Mouse (Mus musculus) telencephalon, adult 2 months (tissue): ENCODE measurements around the gene Fancd2os.

Experiments
- DNase-seq: peaks from one replicate; pipeline ENCODE4 v3.0.0-alpha.2; 2011; ENCODE audit warnings: low read depth, low spot score

The Fancd2os gene

DNA sequence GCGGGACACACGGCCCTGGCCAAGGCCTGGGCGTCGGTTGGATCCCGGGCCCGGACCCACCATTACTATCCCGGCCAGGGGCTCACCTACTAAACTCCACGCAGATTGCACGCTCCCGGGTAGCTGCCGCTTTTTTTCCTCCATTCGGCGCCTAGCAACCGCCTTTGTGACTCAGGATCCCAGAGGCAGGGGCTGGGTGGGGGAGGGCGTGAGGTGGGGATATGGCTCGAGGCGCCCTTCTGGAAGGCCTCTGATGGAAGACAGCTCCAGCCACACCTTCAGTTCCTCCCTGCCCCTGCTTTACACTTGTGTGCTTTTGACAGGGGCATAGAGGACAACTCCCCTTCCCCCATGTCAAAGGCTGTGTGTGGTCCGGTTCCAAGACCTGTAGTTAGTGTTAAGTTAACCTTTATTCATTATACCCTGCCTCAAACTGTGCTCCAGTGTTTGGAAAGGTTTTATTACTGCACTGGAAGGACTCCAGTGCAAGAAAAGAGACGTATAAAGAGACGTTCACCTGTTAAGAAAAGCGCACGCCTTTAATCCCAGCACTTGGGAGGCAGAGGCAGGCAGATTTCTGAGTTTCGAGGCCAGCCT is at the start of gene Fancd2os:
TSS of gene Fancd2os (minus strand) at position 173 of the 597 bp plus-strand sequence.
- DNase-seq, result no peak

DNA sequence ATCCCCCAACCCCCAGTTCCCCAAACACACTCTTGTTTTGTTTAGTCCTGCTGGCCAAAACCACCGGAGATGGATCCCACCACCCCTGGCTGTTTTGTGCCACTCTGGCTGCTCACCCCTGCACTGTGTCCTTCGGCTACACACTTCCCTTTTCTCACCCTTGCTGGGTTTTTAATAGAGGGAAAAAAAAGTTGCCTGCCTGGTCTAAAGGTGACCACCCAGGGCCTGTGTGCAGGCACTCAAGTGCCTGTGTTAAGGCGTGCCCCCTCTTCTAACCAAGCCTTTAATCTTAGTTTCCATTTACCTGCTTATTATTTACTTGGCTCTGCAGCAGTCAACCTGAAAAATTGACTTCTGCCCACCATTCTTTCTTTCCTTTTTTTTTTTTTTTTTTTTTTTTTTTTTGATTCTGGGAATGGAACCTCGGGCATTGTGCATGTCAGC is 49.7 kb upstream of the Fancd2os start:
- no peak for DNase-seq

DNA sequence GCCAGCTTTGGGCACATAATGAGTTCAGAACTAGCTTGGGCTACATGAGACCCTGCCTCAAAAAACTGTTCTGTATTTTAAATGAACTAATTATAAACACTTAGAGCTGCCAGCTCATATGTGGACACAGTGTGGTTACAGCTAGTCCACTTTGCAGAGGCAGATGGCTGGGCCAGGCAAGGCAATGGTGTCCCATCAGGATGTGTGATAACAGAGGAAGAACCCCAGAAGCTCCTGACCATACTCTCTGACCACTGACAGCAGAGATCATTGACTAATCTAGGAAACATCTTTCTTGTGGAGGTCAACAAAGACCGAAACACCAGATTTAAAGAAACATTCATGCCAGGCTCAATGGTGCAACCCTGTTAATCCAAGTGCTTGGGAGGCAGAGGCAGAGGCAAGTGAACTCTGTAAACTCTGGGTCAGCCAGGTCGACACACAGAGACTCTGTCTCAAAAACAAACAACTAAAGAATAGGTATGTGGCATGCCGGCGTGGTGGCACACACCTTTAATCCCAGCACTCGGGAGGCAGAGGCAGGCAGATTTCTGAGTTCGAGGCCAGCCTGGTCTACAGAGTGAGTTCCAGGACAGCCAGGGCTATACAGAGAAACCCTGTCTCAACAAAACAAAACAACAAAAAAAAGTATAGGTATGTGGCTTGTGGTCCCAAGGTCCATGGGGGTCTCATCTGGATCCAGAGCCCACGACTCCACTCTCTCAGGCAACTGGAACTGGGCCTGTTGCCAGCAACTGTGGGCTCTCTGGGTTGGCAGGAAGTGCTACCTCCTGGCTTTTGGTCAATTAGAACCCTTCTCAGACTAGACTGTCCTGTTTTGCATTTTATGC is 49.1 kb upstream of the Fancd2os start:
- no peak for DNase-seq

DNA sequence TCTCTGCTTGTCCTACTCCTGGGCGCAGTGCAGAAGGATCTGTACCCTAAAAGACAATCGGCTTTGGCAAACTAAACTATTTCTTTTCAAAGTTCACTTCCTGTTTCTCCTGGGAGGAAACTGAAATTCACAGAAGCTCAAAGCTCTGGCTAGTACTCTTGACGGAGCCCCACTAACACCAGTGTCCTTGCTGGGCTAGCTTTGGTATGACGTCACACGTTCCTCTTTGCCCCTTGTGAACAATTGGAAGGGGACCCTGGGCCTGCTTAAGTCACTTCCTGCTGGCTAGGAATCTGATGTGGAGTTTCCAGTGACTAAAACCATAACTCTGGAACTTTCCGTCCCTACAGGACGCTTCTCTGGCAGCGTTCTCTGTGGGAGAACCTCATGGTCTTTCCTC is 44.3 kb upstream of the Fancd2os start:
- DNase-seq, result no peak

- no peak for DNase-seq
Measured at GRCm38 (mm10) chr6:113643967-113644366, 43.5 kb upstream of the Fancd2os start.

DNA sequence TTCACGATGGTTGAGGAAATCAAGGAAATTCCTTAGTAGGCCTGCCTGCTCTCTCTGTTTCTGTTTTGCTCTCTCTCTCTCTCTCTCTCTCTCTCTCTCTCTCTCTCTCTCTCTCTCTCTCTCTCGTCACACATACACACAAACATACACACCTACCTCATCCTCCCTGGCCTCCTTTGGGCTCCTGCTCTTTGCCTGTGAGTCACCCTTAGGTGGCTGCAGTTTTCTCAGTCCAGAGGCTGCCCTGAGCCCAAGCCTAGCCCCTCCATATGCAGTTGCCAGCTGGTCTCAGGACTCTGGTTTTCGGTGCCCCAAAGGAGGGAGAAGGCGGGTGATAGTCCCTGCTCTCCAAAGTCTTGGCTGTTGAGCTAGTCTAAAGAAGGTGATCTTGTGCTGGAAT is 42.5 kb upstream of the Fancd2os start:
- DNase-seq, result no peak

GRCm38 (mm10) chr6:113642605-113643004 is 42.1 kb upstream of the Fancd2os start:
- no peak for DNase-seq

DNA sequence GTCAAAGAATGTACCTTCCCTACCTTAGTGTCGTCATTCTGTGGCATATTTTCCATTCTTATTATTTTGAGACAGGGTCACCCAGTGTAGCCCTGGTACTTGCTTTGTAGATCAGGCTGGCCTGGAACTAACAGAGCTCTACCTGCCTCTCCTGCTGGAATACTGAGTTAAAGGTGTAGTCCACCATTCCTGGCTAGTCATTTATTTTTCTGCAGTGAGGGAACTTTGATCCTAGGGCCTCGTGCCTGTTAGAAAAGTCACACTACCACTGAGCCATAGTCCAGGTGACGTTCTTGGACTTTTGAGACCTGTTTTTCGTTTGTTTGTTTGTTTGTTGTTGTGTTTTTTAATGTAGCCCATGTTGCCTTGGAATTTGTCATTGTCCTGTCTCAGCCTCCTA is 38.7 kb upstream of the Fancd2os start:
- no peak for DNase-seq

DNA sequence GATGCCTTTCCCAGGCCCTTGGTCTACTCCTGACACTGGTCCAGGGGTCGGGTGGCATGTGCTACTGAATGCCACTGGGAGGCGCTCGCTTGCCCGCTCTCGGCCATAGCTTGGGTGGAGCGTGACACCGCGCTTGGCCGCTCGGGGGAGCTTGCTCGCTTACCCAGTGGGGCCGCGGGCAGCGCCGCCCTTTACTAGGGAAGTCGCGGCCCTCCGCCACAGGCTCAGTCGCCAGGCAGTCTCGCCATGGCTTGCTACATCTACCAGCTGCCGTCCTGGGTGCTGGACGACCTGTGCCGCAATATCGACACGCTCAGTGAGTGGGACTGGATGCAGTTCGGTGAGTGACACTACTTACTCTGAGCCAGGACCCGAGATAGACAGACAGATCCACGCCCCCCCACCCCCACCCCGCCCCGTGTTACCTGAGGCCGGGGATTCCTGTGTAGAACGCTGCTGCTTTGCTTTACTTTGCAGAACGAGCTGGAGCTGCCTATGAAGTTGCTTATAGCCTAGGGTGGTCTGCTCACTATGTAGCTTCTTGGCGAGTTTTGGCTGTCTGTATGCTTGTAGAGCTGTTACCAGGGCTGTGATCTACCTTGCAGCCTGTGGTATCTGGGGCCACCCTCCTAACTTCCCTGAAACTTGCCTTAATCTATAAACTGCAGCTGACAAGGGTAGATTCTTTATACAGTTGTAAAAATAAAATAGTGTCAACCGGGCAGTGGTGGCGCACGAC is 38.0 kb upstream of the Fancd2os start, which contains the start of gene Irak2:
TSS of gene Irak2 (plus strand) at position 166 of the 739 bp plus-strand sequence.
- peak; percentile 74 for DNase-seq

GRCm38 (mm10) chr6:113632863-113633262 is 32.3 kb upstream of the Fancd2os start:
- no peak for DNase-seq

- DNase-seq, result no peak
Measured at GRCm38 (mm10) chr6:113630322-113630721, 29.8 kb upstream of the Fancd2os start.

GRCm38 (mm10) chr6:113624989-113625770 is 24.7 kb upstream of the Fancd2os start:
- DNase-seq, result no peak

DNA sequence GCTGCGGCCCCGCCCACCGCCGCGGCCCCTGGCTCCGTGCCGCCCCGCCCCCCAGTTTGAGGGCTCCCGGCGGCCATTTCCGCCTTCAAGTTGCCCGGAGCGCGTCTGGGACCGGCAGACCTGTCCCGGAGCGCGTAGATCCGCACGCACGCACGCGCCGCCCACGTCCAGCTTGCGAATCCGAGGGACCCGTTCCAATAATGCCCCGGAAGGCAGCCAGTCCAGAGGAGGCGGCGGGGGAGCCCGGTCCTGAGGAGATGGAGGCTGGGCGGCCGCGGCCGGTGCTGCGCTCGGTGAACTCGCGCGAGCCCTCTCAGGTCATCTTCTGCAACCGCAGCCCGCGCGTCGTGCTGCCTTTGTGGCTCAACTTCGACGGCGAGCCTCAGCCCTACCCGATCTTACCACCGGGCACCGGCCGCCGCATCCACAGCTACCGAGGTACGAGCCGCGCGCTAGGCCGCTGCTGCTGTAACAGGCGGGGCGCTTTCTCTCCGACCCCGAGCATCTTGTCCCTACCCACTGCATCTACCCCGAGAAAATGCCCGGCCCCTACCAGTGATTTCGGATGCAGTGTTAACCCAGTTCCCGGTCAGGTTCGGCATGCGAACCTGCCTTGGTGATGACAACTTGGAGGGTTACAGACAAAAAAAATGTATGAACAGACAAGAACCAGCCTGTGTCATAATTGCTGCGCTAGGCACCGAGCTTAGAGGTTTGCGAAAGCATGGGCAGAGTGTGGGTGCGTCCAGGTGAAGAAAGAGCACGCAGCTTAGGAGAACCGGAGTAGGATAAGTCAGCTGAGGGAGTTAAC is 23.6 kb upstream of the Fancd2os start, which contains the start of gene Vhl:
TSS of gene Vhl (plus strand) at position 19 of the 811 bp plus-strand sequence.
- DNase-seq, result no peak

DNA sequence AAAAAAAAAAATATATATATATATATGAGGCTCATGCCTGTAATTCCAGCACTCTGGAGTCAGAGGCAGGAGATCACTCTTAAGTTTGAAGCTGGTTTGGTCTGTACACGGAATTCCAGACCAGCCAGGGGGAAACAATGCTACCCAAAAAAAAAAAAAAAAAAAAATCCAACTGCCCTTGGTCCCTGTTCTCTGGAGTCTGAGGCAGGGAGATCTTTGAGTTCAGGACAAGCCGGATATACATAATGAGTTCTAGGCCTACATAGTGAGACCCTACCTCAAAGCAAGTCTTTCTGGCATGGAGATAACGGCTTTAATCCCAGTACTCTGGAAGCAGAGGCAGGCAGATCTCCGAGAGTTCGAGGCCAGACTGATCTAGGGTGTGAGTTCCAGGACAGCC is 22.9 kb upstream of the Fancd2os start:
- no peak for DNase-seq

DNA sequence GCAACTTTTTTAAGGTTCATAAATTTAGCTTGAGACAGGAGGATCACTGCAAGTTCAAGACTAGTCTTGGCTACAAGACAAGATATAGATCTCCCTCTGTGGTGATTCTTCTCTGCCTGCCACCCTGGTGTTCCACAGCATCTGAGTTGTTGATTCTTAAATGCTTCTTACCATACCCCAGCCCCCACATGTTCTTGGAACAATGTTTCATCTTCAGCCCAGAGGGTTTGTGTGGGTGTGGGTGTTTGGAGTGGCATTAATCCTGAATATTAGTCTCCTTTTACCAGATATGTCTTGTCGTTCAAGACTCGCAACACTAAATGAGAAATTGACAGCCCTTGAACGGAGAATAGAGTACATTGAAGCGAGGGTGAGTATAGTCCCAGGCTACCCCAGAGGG is 15.0 kb upstream of the Fancd2os start:
- no peak for DNase-seq

GRCm38 (mm10) chr6:113614997-113615396 is 14.5 kb upstream of the Fancd2os start:
- peak; percentile 70 for DNase-seq

GRCm38 (mm10) chr6:113614152-113614551 is 13.6 kb upstream of the Fancd2os start:
- peak; percentile 55 for DNase-seq

DNA sequence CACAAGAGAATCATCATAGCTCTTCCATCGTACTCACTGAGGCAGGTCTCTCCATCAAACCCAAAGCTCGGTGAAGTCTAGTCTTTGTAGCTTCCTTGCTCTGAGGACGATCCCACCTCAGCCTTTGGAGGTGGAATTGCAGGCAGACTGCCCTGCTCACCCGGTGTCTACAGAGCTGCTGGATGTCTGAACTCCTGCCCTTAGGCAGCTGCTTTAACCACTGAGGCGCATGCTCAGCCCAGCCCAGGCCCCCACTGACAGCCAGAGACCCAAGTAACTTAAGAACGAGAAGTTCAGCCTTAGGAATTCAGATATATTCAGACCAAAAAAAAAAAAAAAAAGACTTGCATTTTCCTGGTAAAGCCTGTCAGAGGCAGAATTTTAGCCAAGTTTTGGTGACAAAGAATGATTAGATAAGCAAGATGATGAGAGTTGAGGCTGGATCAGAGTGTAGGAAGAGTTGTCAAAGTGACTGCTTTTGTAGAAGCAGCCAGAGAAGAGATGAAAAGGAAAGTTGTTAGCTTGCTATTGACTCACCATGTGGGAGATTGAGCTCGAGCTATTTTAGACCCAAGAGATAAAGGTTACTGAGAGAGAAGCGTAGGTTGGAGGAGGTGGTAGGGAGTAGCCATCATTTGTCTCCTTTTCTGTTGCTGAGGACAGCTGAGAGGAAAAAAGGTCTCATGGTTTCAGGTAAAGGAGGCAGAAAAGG is 11.9 kb upstream of the Fancd2os start:
- peak; percentile 93 for DNase-seq

GRCm38 (mm10) chr6:113609293-113609692 is 8.8 kb upstream of the Fancd2os start:
- peak; percentile 84 for DNase-seq

DNA sequence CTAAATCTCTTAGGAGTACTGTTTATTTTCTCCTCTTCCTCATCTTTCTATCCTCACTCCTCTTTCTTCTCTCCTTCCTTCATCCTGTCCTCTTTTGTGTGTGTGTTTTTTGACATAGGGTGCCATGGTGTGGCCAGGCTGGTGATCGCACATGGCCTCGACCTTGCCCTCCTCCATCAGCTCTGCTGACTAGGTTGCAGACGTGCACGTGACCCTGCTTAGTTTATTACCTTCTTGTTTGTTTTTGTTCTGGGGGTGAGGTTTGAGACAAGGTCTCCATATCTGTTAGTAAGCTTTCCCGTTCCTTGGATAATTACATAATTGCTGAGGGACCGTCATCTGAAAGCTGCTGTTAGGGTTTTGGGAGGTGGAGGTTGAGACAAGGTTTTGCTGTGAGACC is 8.4 kb upstream of the Fancd2os start:
- DNase-seq, result no peak
